Mouse (Mus musculus) liver, embryonic 12.5 days (tissue): ENCODE measurements around the gene Map1lc3b. TPM values are rescaled to one million over a fixed set of nuclear protein-coding genes. Genes with fewer than 3 reads are reported as not detected.
A peak's percentile ranks its signal among the peaks of the same experiment; 100 is the strongest.

Experiments used
- ATAC-seq: fragments of 200-750 bp; cut with Nextera tagmentation; 2 replicates; pipeline ENCODE4 v1.8.0; 2017; ENCODE audit warnings: moderate number of reproducible peaks, mild to moderate bottlenecking, moderate library complexity
- H3K27ac ChIP-seq: fragments of 300-500 bp; sonication (generic); 2 replicates; pipeline ENCODE4 v1.5.1; 2016; ENCODE audit warnings: mild to moderate bottlenecking
- H3K27me3 ChIP-seq: fragments of 300-500 bp; sonication (generic); replicated peaks from 2 replicates; pipeline ENCODE4 v1.6.1; 2016; ENCODE audit warnings: mild to moderate bottlenecking, moderate library complexity
- H3K36me3 ChIP-seq: fragments of 300-500 bp; sonication (generic); 2 replicates; pipeline ENCODE4 v1.6.1; 2016; ENCODE audit warnings: mild to moderate bottlenecking, moderate library complexity
- H3K4me1 ChIP-seq: fragments of 300-500 bp; sonication (generic); 2 replicates; pipeline ENCODE4 v1.6.1; 2016
- H3K4me2 ChIP-seq: fragments of 300-500 bp; sonication (generic); 2 replicates; pipeline ENCODE4 v1.6.1; 2016; ENCODE audit warnings: mild to moderate bottlenecking, moderate library complexity
- H3K4me3 ChIP-seq: fragments of 300-500 bp; sonication (generic); 2 replicates; pipeline ENCODE4 v1.5.1; 2016; ENCODE audit warnings: mild to moderate bottlenecking, moderate library complexity
- H3K9ac ChIP-seq: fragments of 300-500 bp; sonication (generic); 2 replicates; pipeline ENCODE4 v1.6.1; 2016; ENCODE audit warnings: mild to moderate bottlenecking, moderate library complexity
- H3K9me3 ChIP-seq: fragments of 300-500 bp; sonication (generic); replicated peaks from 2 replicates; pipeline ENCODE4 v1.6.1; 2016; ENCODE audit warnings: mild to moderate bottlenecking, moderate library complexity
- WGBS: fragments of 180-500 bp; shearing (Covaris S2); methylation state at CpG from one replicate; pipeline ENCODE4 v1.1.7; 2016; ENCODE audit not compliant: insufficient replicate concordance; 5-methylcytosine and 5-hydroxymethylcytosine counted together
- polyA plus RNA-seq: library from polyadenylated mRNA; unstranded; fragments of >200 nt; fragmentation: Nextera tagmentation; extraction: Ambion mirVana; gene quantifications from 2 replicates; pipeline ENCODE4 v1.2.1, GENCODE M21; 2016

The Map1lc3b gene
- polyA plus RNA-seq, result 135 and 137 TPM in 2 replicates

- Histone ChIP-seq H3K9ac (peak within 1 kb of the TSS; percentile 96), H3K4me1 (peaks cover 72% of the 10 kb centered on the region), H3K4me3 (peak within 1 kb of the TSS; percentile 96), H3K36me3 (peaks cover 31% of the 10 kb centered on the region), H3K27me3 (no peaks in the 10 kb centered on the region), H3K9me3 (no peaks in the 10 kb centered on the region), H3K27ac (peak within 1 kb of the TSS; percentile 93), H3K4me2 (peak within 1 kb of the TSS; percentile 92)
- WGBS, result under 1% methylated on average over 94 of the region's 94 CpGs
- ATAC-seq, result peak; percentile 77
These were observed at the start of gene Map1lc3b for GRCm38 (mm10) chr8:121590203-121591177. TSS of gene Map1lc3b (plus strand) at chr8:121590361.

GRCm38 (mm10) chr8:121541862-121542261 is 48.3 kb upstream of the Map1lc3b start:
- WGBS, result 62% methylated on average over 19 of the region's 19 CpGs
- Histone ChIP-seq H3K4me1 (no peaks in the 10 kb centered on the region), H3K4me2 (no peak overlapping the region), H3K27me3 (peaks cover 37% of the 10 kb centered on the region), H3K9me3 (no peaks in the 10 kb centered on the region), H3K9ac (no peak overlapping the region), H3K4me3 (no peak overlapping the region), H3K27ac (no peak overlapping the region), H3K36me3 (no peaks in the 10 kb centered on the region)
- ATAC-seq, result no peak

- ATAC-seq, result no peak
- no peak overlapping the region for H3K27ac ChIP-seq
- H3K9me3 ChIP-seq, result no peaks in the 10 kb centered on the region
- H3K36me3 ChIP-seq, result no peaks in the 10 kb centered on the region
- peaks cover 37% of the 10 kb centered on the region for H3K27me3 ChIP-seq
- WGBS, result 59% methylated on average over 13 of the region's 13 CpGs
- H3K4me2 ChIP-seq, result no peak overlapping the region
- no peak overlapping the region for H3K4me3 ChIP-seq
- no peaks in the 10 kb centered on the region for H3K4me1 ChIP-seq
- no peak overlapping the region for H3K9ac ChIP-seq
These were observed 47.3 kb upstream of the Map1lc3b start for GRCm38 (mm10) chr8:121542901-121543300.

- peaks cover 34% of the 10 kb centered on the region for H3K27me3 ChIP-seq
- ATAC-seq, result no peak
- H3K27ac ChIP-seq, result no peak within 1 kb of the TSS
- H3K4me3 ChIP-seq, result no peak within 1 kb of the TSS
- H3K9ac ChIP-seq, result no peak within 1 kb of the TSS
- no peaks in the 10 kb centered on the region; the same call in 1 of the 2 replicates for H3K36me3 ChIP-seq
- H3K4me2 ChIP-seq, result no peak within 1 kb of the TSS
- H3K9me3 ChIP-seq, result no peaks in the 10 kb centered on the region
- no peaks in the 10 kb centered on the region for H3K4me1 ChIP-seq
- WGBS, result 71% methylated on average over 12 of the region's 12 CpGs
These were observed 45.8 kb upstream of the Map1lc3b start, which contains the start of gene 1700018B08Rik for GRCm38 (mm10) chr8:121544276-121544785. TSS of gene 1700018B08Rik (minus strand) at chr8:121544320.

- Histone ChIP-seq H3K9ac (no peak overlapping the region), H3K4me3 (no peak overlapping the region), H3K4me1 (no peaks in the 10 kb centered on the region), H3K27ac (no peak overlapping the region), H3K36me3 (peaks cover 2% of the 10 kb centered on the region), H3K4me2 (no peak overlapping the region), H3K9me3 (no peaks in the 10 kb centered on the region), H3K27me3 (peaks cover 28% of the 10 kb centered on the region)
- 43% methylated on average over 11 of the region's 11 CpGs for WGBS
- ATAC-seq, result no peak
These were observed 45.2 kb upstream of the Map1lc3b start for GRCm38 (mm10) chr8:121544936-121545335.

- no peak overlapping the region for H3K27ac ChIP-seq
- peaks cover 24% of the 10 kb centered on the region for H3K36me3 ChIP-seq
- H3K4me2 ChIP-seq, result no peak overlapping the region
- H3K9me3 ChIP-seq, result no peaks in the 10 kb centered on the region
- no peak overlapping the region for H3K9ac ChIP-seq
- no peak; the same call in 1 of the 2 replicates for ATAC-seq
- WGBS, result 7% methylated on average over 7 of the region's 7 CpGs
- no peaks in the 10 kb centered on the region for H3K4me1 ChIP-seq
- H3K4me3 ChIP-seq, result no peak overlapping the region
- peaks cover 16% of the 10 kb centered on the region for H3K27me3 ChIP-seq
These were observed 43.0 kb upstream of the Map1lc3b start for GRCm38 (mm10) chr8:121547132-121547531.

GRCm38 (mm10) chr8:121550056-121550455 is 40.1 kb upstream of the Map1lc3b start:
- no peak overlapping the region for H3K4me2 ChIP-seq
- H3K4me3 ChIP-seq, result no peak overlapping the region
- 88% methylated on average over 6 of the region's 6 CpGs for WGBS
- no peaks in the 10 kb centered on the region for H3K9me3 ChIP-seq
- ATAC-seq, result no peak
- peaks cover 52% of the 10 kb centered on the region for H3K36me3 ChIP-seq
- H3K4me1 ChIP-seq, result no peaks in the 10 kb centered on the region
- no peak overlapping the region for H3K9ac ChIP-seq
- H3K27me3 ChIP-seq, result peaks cover 9% of the 10 kb centered on the region
- H3K27ac ChIP-seq, result no peak overlapping the region; the same call in 1 of the 2 replicates

- no peak overlapping the region for H3K27ac ChIP-seq
- H3K9ac ChIP-seq, result no peak overlapping the region
- H3K9me3 ChIP-seq, result no peaks in the 10 kb centered on the region
- H3K36me3 ChIP-seq, result peaks cover 63% of the 10 kb centered on the region
- no peaks in the 10 kb centered on the region; the same call in 1 of the 2 replicates for H3K27me3 ChIP-seq
- 77% methylated on average over 24 of the region's 24 CpGs for WGBS
- H3K4me2 ChIP-seq, result no peak overlapping the region
- no peak for ATAC-seq
- no peak overlapping the region for H3K4me3 ChIP-seq
- H3K4me1 ChIP-seq, result no peaks in the 10 kb centered on the region
These were observed 38.8 kb upstream of the Map1lc3b start for GRCm38 (mm10) chr8:121551065-121551985.

GRCm38 (mm10) chr8:121552506-121552905 is 37.7 kb upstream of the Map1lc3b start:
- Histone ChIP-seq H3K4me2 (no peak overlapping the region), H3K4me3 (no peak overlapping the region), H3K9me3 (no peaks in the 10 kb centered on the region), H3K36me3 (peaks cover 67% of the 10 kb centered on the region), H3K27me3 (no peaks in the 10 kb centered on the region), H3K27ac (no peak overlapping the region), H3K9ac (no peak overlapping the region), H3K4me1 (no peaks in the 10 kb centered on the region)
- WGBS, result 89% methylated on average over 7 of the region's 9 CpGs
- no peak for ATAC-seq

- H3K9me3 ChIP-seq, result no peaks in the 10 kb centered on the region
- H3K27me3 ChIP-seq, result no peaks in the 10 kb centered on the region
- no peak overlapping the region for H3K4me3 ChIP-seq
- peaks cover 81% of the 10 kb centered on the region for H3K36me3 ChIP-seq
- H3K27ac ChIP-seq, result no peak overlapping the region
- no peak overlapping the region for H3K4me2 ChIP-seq
- H3K4me1 ChIP-seq, result no peaks in the 10 kb centered on the region
- H3K9ac ChIP-seq, result no peak overlapping the region
- no peak for ATAC-seq
- WGBS, result 88% methylated on average over 32 of the region's 32 CpGs
These were observed 36.2 kb upstream of the Map1lc3b start for GRCm38 (mm10) chr8:121553831-121554475.

- Histone ChIP-seq H3K36me3 (peaks cover 75% of the 10 kb centered on the region), H3K27me3 (no peaks in the 10 kb centered on the region), H3K9ac (no peak overlapping the region), H3K4me1 (0 out of 2 replicates have a peak, but pooled peaks cover 1% of the 10 kb centered on the region), H3K9me3 (no peaks in the 10 kb centered on the region), H3K4me3 (no peak overlapping the region), H3K4me2 (no peak overlapping the region), H3K27ac (no peak overlapping the region)
- no peak for ATAC-seq
- 85% methylated on average over 11 of the region's 11 CpGs for WGBS
These were observed 32.4 kb upstream of the Map1lc3b start for GRCm38 (mm10) chr8:121557746-121558145.
